Mouse (Mus musculus) right cerebral cortex, adult 2 months (tissue): ENCODE measurements around the gene Hjurp.
"Not testable (repeated sequence)": the region's sequence is repeated elsewhere in the genome, so short reads cannot be mapped to it uniquely, and the experiment has no call there.

Experiments
- DNase-seq, 2 experiments: peaks; one replicate each; pipeline ENCODE4 v3.0.0; 2021 to 2022; ENCODE audit warnings: low spot score in 2 of 2

The Hjurp gene

GRCm38 (mm10) chr1:88238771-88239170 is 38.7 kb downstream of the Hjurp start:
- DNase-seq = no peak

DNA sequence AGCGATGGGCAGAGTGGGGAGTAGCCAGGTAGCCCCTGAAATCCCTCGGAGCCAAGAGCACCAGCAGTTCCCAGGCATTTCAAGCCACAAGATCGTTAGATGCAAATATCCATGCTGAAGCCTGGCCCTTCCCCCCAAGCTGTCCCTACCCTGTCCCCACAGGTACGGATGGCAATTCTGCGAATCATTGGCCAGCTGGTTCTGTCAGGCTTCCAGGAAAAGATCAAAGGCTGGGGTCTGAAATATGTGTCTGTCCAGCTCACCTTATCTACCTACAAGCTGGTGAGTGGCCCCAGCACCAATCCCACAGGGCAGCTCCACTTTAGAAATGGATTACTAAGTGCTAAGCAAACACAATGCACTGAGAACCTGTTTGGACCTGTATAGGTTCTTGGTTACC is 40.1 kb downstream of the Hjurp start:
- no peak for DNase-seq

DNA sequence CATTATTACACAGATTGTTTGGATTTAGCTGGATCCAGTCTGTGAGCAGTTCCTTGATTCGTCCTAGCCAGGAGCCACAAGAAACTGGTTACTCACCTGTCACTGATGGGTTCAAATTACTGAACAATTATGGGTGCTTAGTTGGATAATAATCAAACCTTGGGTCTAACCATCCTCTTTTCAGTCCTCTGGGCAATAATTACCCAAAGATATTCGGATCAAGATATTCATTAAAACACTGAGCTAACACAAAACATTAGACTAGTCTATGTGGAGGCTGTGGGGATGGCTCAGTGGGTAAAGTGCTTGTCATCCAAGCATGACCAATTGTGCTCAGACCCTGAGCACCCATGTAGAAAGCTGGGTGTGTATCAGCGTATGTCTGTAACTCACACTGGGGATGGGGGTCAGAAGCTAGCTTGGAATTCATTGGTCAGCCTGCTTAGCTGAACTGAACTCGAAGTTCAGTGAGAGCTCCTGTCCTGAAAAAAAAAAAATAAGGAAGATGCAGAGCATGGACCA is 41.5 kb downstream of the Hjurp start:
- DNase-seq = no peak

DNA sequence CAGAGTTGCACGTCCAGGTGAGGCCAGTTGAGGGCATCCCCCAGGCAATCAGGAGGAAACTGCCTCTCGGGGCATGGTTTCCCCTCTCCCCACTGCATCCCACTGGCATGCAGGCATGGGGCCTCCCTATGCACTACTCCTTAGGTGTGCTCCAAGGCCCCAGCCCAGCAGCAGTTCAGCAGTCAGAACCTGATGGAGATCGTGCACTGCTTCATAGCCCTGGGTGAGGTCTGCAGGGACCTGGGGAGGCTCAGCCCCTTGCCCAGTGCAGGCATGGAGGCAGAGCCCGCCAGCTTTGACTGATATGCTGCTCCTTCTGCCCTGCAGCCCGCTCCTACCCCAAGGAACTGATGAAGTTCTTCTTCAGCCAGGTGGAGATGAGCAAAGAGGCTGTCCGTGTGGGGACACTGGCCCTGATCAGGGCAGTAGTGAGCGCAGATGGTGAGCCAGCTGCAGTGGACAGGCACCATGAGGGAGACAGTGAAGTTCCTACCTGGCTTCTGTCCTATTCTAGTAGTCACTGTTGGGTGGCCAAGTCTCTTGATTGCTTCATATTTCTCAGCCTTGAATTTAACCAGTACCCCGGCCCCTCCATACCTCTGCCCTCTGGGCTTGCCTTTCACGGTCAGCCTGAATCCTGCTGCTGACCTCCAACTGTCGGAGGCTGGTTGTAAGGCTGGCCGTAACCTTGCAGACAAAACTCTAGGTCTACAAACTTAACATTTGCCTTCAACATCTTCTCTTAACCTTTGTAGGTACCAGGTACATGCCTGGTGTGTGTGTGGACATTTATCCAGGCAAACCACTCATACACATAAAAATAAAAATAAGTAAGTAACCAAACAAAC is 42.2 kb downstream of the Hjurp start:
- DNase-seq = no peak

GRCm38 (mm10) chr1:88234646-88235045 is 42.8 kb downstream of the Hjurp start:
- no peak for DNase-seq

DNA sequence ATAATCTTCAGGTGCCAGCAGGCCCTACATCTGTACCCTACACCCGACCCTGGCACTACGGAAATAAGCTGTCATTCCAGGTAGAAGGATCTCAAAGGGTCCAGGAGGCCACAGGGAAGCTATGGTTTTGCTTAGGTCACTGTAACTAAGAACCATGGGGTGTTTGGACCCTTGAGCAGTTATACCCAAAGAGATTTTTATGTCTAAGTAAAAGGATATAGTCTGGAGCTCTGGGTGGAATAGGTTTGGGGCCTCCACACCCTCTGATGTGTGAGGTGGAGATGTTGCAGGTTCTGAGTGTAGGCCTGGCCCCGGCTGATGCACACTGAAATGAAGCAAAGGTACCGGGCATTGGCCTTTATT is 43.2 kb downstream of the Hjurp start:
- no peak for DNase-seq

DNA sequence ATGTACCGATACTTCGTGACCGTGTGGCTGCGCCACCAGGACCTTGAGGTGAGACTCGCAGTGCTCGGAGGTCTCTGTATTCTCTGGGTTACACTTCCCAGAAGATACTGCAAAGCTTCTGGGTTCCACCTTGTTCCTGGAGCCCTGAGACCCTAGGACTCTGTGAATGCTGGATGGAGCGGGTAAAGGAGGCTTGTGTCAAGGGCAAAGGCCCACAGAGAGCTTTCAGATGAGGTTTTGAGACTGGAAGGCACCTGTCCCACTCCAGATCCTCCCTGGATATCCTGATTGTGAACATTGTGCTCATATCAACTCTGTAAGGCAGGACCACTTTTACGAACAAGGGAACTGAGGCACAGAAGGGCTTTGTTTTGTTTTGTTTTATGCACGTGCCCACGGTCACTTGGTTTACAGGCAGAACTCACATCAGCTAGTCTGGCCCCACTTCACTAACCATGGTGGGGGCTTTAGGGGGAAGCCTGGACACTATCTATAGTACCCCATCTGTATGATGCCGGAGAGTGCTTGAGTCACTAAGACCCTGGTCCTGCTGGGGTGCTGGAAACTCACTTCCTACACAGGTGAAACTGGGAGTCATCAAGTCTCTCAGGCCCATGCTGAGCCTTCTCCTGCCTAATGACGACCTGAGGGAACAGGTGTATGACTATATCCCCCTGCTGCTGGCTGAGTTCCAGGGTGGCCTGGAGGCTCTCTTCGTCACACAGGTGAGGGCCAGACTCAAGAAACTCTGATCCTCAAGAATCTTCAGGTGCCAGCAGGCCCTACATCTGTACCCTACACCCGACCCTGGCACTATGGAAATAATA is 43.8 kb downstream of the Hjurp start:
- no peak for DNase-seq

GRCm38 (mm10) chr1:88232664-88233380 is 44.6 kb downstream of the Hjurp start:
- no peak for DNase-seq

DNA sequence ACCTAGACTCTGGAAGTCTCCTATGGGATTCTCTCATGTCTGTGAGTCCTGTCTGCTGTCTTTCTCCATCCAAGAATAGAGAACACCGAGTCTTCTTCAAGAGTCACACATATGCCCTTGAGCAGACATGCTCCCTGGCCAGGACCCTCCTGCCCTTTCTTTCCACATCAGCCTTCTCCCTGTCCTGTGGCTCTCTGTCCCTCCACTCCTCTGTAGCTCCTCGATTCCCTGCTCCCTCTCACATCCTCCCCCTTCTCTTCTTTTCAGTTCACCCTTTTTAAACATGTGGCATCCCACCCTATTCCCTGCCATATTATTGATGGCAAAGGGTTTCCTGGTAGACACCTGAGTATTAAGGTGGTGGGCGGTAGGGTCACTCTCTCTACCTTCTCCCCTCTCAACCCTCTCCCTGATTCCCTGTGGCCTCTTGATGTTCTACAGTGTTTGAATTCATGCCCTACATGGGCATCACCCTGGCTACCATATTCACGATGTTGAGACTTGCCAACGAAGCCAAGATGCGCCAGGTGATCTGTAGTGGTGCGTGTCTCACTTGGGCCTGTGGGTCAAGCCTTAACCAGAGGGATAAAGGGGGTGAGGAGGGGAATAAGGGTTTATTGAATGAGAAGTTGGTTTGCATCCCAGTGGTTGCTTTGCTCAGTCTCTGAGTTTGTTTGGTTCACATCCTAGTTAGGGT is 45.5 kb downstream of the Hjurp start:
- no peak for DNase-seq

DNA sequence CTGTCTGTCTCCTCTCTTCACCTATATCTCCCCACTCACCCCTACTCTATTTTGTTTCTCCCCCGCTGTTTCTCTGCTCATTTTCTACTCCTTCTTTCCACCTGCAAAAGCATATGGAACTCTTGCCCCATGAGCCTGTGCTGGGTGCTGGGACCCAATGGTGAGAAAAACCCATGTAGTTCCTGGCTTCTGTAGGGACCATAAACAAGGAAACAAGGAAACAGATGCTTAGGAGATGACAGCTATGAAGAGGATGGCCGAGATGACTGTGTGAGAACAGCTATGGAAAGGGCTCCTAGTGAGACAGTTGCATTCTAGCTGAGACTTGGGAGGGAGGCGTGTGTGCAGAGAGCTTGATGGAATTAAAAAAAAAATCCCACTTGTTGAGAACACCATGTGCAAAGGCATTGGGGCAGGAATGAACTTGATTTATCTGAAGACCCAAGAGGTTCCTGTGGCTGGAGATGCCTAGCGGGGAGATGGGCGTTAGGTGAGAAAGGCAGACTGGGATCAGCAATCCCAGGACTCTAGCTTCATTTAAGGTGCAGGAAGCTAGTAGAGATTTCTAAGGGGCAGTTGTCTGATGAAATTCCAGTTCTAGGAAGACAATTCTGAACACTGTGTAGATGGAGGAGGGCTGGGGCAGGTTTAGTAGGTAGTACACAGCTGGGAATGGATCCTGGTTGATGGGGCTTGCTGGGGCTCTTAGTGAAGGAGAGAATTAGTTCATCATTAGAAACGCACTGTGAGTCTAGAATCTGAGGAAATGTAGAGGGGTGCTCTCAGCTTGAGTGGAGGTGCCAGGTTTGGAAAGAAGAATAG is 46.2 kb downstream of the Hjurp start:
- DNase-seq = no peak

GRCm38 (mm10) chr1:88230421-88230820 is 47.0 kb downstream of the Hjurp start:
- no peak for DNase-seq

GRCm38 (mm10) chr1:88229986-88230385 is 47.4 kb downstream of the Hjurp start:
- no peak for DNase-seq

- DNase-seq = no peak
Measured at GRCm38 (mm10) chr1:88229566-88229965, 47.9 kb downstream of the Hjurp start.

DNA sequence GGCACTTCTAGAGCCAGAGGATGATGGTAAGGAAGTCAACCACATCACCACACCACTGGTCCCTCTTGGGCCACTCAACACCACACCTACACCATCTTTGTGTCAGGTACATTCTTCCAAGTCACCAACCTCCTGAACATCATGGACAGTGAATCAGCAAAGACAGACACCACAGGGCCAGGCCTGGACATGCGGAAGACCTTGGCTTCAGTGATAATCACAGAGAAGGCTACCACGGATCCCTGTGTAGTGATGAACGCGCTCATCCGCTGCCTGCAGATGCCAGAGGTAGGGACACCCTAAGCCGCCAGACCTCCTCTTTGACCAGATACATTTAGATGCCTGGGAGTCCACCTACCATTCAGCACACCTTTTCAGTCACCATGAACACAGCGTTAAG is 49.3 kb downstream of the Hjurp start:
- DNase-seq = no peak

DNA sequence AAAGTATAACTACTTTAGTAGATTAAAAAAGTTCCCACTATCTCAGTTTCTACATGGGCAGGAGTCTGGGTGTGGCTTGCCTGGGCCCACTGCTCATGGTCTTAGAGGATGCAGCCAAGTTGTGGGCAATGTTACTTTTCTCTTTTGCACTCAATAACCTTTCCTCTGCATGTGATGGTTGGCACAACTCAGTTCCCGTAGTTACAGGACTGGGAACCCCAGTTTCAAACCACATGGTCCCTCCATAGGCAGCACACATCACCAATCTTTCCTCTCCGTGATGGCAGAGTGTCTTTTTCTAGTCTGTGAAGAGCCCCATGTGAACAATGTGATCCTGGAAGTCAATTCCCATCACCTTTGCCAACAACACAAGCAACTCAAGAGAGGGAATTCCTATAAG is 50.0 kb downstream of the Hjurp start:
- no peak for DNase-seq

DNA sequence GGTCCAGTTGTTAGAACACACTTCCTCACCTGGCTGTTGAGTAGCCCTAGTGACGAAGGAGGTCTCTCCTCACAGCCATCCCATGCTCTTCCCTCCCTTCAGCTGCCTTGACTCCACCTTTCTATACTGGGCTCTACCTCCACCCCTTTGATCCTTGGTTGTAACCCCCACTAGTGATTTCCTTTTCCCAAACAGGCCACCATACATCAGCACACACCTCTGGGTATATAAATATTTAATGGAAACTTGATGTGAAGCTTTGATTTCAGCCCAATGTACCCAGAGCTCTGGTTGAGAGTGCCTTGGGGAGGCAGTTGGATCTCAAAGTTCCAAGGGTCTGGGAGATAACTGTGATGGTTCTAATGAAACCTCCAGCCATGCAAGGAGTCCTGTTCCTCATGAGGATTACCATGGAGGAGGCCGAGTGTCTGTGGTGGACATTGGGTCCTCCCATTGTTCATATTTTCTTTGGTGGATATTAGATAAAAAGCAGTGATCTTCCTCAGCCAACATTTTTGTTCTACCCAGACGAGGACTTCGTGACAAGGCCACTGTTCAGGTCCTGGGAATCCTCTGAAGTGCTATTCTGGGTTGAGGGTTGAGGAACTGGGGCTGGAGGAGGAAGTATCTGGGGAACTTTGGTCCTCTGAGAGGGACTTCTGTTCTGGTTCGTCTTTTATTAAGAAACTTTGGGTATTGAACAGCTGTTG is 50.6 kb downstream of the Hjurp start, which contains the start of gene Mroh2a:
TSS of gene Mroh2a (plus strand) at position 317 of the 710 bp plus-strand sequence.
- no peak for DNase-seq

- DNase-seq = no peak
Measured at GRCm38 (mm10) chr1:88225741-88226140, 51.7 kb downstream of the Hjurp start.

GRCm38 (mm10) chr1:88225301-88225700 is 52.1 kb downstream of the Hjurp start:
- not testable (repeated sequence) for DNase-seq

DNA sequence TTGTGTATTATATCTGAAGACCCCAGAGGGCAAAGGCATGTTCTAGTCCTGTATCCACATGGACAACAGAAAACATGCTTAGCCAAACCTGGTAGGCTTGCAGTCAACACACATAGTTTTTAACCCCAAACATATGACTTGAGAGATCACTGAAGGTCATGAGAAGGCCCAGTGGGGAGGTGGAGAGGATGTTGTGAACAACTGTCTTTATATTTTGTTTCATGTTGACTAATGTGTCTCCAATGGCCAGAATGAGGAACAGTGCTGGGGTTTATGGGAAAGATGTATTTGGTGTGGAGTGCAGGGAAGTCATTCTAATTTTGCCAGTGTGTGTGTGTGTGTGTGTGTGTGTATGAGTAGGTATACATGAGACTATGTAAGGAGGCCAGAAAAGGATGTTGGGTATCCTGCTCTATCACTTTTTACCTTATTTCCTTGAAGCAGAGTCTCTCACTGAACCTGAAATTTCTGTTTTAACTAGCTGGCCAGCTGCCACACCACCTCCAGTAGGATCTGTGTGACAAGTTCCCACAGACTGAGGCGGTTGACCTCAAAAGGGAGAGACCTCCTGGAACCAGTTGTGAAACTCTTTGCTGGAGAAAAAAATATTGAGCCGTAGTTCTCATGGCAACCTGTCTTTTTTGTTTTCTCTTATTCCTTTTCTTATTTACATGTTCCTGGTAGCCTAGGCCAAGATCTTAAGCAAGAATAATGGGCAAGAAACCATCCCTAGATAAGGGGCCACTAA is 53.2 kb downstream of the Hjurp start:
- DNase-seq = no peak
